ENCODE assay signal across 12 mouse cellular contexts in the genomic region with DNA sequence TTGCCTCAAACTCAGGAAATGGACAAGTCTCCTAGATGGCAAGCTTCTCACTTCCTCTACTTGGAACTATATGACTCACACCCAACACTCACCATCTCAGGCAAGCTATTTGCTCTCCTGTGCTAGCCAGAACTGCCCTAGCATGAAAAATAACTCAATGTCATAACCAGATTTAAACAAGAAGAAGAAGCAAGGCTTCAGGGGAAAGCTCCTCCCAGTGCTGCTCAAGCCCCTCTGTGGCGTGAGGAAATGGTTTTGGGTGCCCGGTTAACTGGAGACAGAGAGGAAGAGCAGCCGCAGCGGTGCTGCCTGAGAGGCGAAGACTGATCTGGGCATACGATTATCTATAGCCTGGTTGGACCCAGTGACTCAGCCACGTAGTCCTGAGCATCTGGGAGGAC. TPM values are rescaled to one million over a fixed set of nuclear protein-coding genes. Genes with fewer than 3 reads are reported as not detected.
DNase-seq lines count a peak whose midpoint lies in the region; ATAC-seq and TF ChIP-seq lines count a peak whose summit lies in the region.
"Had no signal": no experiment of that assay in that cellular context is flagged by ENCODE, and none has a peak within 500 bp of the region (broad histone marks: within the 10 kb centered on the region; RNA-seq: fewer than 3 reads in every experiment).

No protein-coding gene starts in this region.

- peak; percentile 42 for ATAC-seq in frontal cortex, adult (ENCODE audit: low TSS enrichment)
- 0 out of 2 replicates have a peak, but pooled peaks have one; percentile 41 for ATAC-seq in liver, embryonic 11.5 days (replicated peaks; ENCODE audit: low FRiP score)
- peak; percentile 57; the same call in 1 of the 2 replicates for ATAC-seq in neutrophil, adult 5-6 weeks (ENCODE audit: extremely low read depth, insufficient number of reproducible peaks, low FRiP score, poor library complexity, severe bottlenecking)

- no peaks in the 10 kb centered on the region for H3K9me3 ChIP-seq in liver, embryonic 11.5 days (ENCODE audit: control insufficient read depth, low read length)
- no peaks in the 10 kb centered on the region for H3K9me3 ChIP-seq in forebrain, embryonic 10.5 days

- H3K9ac ChIP-seq in liver, embryonic 11.5 days (ENCODE audit: low read depth, low read length): no peak overlapping the region

- no peaks in the 10 kb centered on the region for H3K27me3 ChIP-seq in liver, embryonic 11.5 days (replicated peaks; ENCODE audit: control insufficient read depth, insufficient read depth, low read length)
- H3K27me3 ChIP-seq in forebrain, embryonic 10.5 days (ENCODE audit: poor library complexity, severe bottlenecking): no peaks in the 10 kb centered on the region

- DNase-seq in frontal cortex, postnatal 14 days (ENCODE audit: low spot score in 2 of 2): no peak
- peak; percentile 22 for DNase-seq in MN1 (ENCODE audit: low spot score)
- no peak for DNase-seq in liver, embryonic 11.5 days (ENCODE audit: low spot score)
- no peak for DNase-seq in forebrain, embryonic 10.5 days (ENCODE audit: extremely low spot score, low spot score)
- no peak for DNase-seq in kidney, adult 9 months
- no peak for DNase-seq in left cerebral cortex, adult 2 months (ENCODE audit: extremely low spot score in 1 of 2, low spot score in 2 of 2)
- DNase-seq: cerebellum, adult 11-12 months; gastrocnemius, postnatal 10 days; heart, postnatal 4 days; kidney, postnatal 14 days had no signal

- H3K27ac ChIP-seq in liver, embryonic 11.5 days (ENCODE audit: low read depth, low read length): no peak overlapping the region
- no peak overlapping the region for H3K27ac ChIP-seq in forebrain, embryonic 10.5 days
- H3K27ac ChIP-seq in left cerebral cortex, adult 2 months: no peak overlapping the region

- no peak for TF ChIP-seq CTCF in left cerebral cortex, adult 2 months (IDR thresholded peaks at IDR 0.05)

- 0 out of 2 replicates have a peak, but pooled peaks cover 4% of the 10 kb centered on the region for H3K4me1 ChIP-seq in liver, embryonic 11.5 days (replicated peaks; ENCODE audit: control insufficient read depth, insufficient read depth, low read length)
- H3K4me1 ChIP-seq in forebrain, embryonic 10.5 days: peaks cover 8% of the 10 kb centered on the region

- no peak overlapping the region for H3K4me2 ChIP-seq in liver, embryonic 11.5 days

- H3K4me3 ChIP-seq in liver, embryonic 11.5 days (ENCODE audit: low read depth, low read length): no peak overlapping the region
- H3K4me3 ChIP-seq in forebrain, embryonic 10.5 days: no peak overlapping the region
- no peak overlapping the region for H3K4me3 ChIP-seq in left cerebral cortex, adult 2 months

- intact Hi-C loops in left cerebral cortex, adult 2 months (cut with DNase I): no loop called here

- 36% methylated on average over 7 of the region's 7 CpGs for WGBS in liver, embryonic 11.5 days
- WGBS in forebrain, embryonic 10.5 days: 76% methylated on average over 7 of the region's 7 CpGs

- H3K36me3 ChIP-seq in liver, embryonic 11.5 days (ENCODE audit: control insufficient read depth, insufficient read depth, low read length): no peaks in the 10 kb centered on the region
- H3K36me3 ChIP-seq in forebrain, embryonic 10.5 days (replicated peaks): no peaks in the 10 kb centered on the region

RNA-seq across cellular contexts. Expression of a gene that starts 8.8 kb away (rescaled TPM):
- polyA plus RNA-seq in liver, embryonic 11.5 days (2014; fragmentation: Nextera tagmentation; extraction: Ambion mirVana): 11.3 and 11.7 TPM in 2 replicates
- total RNA-seq in neutrophil, adult 5-6 weeks (2017): 55.6 and 63.4 TPM in 2 replicates
- 15.2 TPM in 2 replicates for polyA plus RNA-seq in forebrain, embryonic 10.5 days (2016; fragmentation: Nextera tagmentation; extraction: Ambion mirVana)
- total RNA-seq in left cerebral cortex, adult 2 months (2021): 100 to 1,000 TPM in 1 of 2 experiments, 10 to 100 TPM in 1; 97.4 to 100 TPM
